Mouse (Mus musculus) liver, embryonic 14.5 days (tissue): ENCODE results near the gene Dmrt3.

ENCODE experiments used
- CTCF ChIP-seq: IDR thresholded peaks from 2 replicates; pipeline ENCODE4 v1.5.1; 2016; ENCODE audit warnings: antibody characterized with exemption, low read depth, control low read depth
- EP300 ChIP-seq: IDR thresholded peaks from 2 replicates; pipeline ENCODE4 v1.6.1; 2016; ENCODE audit warnings: antibody characterized with exemption, low read depth

- TF ChIP-seq CTCF = no peak
- TF ChIP-seq EP300 = no peak
Measured at GRCm38 (mm10) chr19:25647136-25647535, 37.0 kb downstream of the Dmrt3 start.
